Mouse (Mus musculus) lung, postnatal 0 days (tissue): Measurements from ENCODE around the gene Syt8. TPM values are rescaled to one million over a fixed set of nuclear protein-coding genes. Genes with fewer than 3 reads are reported as not detected.

Experiments
- ATAC-seq: fragments of 200-750 bp; cut with Nextera tagmentation; 2 replicates; pipeline ENCODE4 v1.8.0; 2017; ENCODE audit warnings: moderate library complexity
- DNase-seq: peaks from one replicate; pipeline ENCODE4 v3.0.0-alpha.2; 2016; ENCODE audit warnings: low spot score
- H3K27ac ChIP-seq: fragments of 300-500 bp; sonication (generic); 2 replicates; pipeline ENCODE4 v1.5.1; 2014; ENCODE audit warnings: antibody characterized with exemption, mild to moderate bottlenecking, low read length, mixed read lengths
- H3K27me3 ChIP-seq: fragments of 300-500 bp; sonication (generic); replicated peaks from 2 replicates; pipeline ENCODE4 v1.6.1; 2014; ENCODE audit warnings: low read length, mixed read lengths; ENCODE audit not compliant: insufficient read depth
- H3K36me3 ChIP-seq: fragments of 300-500 bp; sonication (generic); 2 replicates; pipeline ENCODE4 v1.6.1; 2014; ENCODE audit warnings: low read length, mixed read lengths; ENCODE audit not compliant: insufficient read depth
- H3K4me1 ChIP-seq: fragments of 300-500 bp; sonication (generic); 2 replicates; pipeline ENCODE4 v1.6.1; 2014; ENCODE audit warnings: antibody characterized with exemption, low read depth, low read length, mixed read lengths; ENCODE audit not compliant: insufficient read depth
- H3K4me2 ChIP-seq: fragments of 300-500 bp; sonication (generic); replicated peaks from 2 replicates; pipeline ENCODE4 v1.6.1; 2014; ENCODE audit warnings: low read depth, mild to moderate bottlenecking, low read length, moderate library complexity, mixed read lengths
- H3K4me3 ChIP-seq: fragments of 300-500 bp; sonication (generic); 2 replicates; pipeline ENCODE4 v1.5.1; 2014; ENCODE audit warnings: low read depth, low read length
- H3K9ac ChIP-seq: fragments of 300-500 bp; sonication (generic); replicated peaks from 2 replicates; pipeline ENCODE4 v1.6.1; 2014; ENCODE audit warnings: low read depth, mild to moderate bottlenecking
- H3K9me3 ChIP-seq: fragments of 300-500 bp; sonication (generic); 2 replicates; pipeline ENCODE4 v1.6.1; 2016; ENCODE audit warnings: low read length, mixed read lengths
- CTCF ChIP-seq: IDR thresholded peaks from 2 replicates; pipeline ENCODE4 v1.5.1; 2016; ENCODE audit warnings: antibody characterized with exemption, mild to moderate bottlenecking
- EP300 ChIP-seq: IDR thresholded peaks from 2 replicates; pipeline ENCODE4 v1.6.1; 2016; ENCODE audit warnings: antibody characterized with exemption, mild to moderate bottlenecking, control low read depth
- WGBS: fragments of 180-500 bp; shearing (Covaris S2); extraction: QIAGEN DNeasy Blood & Tissue Kit; methylation state at CpG from one replicate; pipeline ENCODE4 v1.1.7; 2014; 5-methylcytosine and 5-hydroxymethylcytosine counted together
- polyA plus RNA-seq: library from polyadenylated mRNA; unstranded; fragments of >200 nt; fragmentation: Nextera tagmentation; extraction: Ambion mirVana; gene quantifications from 2 replicates; pipeline ENCODE4 v1.2.1, GENCODE M21; 2015

Syt8 gene
- polyA plus RNA-seq, 1 experiment from 2014 or later: 0.47 TPM

DNA sequence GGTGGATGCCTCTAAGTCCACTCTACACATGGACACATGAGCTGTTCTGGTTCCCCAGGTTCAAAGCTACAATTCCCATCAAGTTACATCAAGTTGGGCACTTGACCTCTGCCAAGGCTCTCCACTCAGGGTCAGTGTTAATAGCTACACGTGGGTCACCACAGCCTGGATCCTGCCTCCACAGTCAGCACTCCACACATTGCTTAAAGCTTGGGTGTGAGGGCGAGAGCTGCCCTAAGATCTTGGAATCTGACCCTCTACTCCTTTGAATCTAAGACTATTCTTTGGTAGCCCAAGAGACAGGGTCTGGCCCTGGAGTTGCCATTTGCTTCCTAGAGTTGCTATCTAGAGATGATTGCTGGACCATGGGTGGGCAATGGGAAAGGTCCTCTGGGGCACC, 45.9 kb upstream of the Syt8 start:
- no peak overlapping the region for H3K4me2 ChIP-seq
- no peak for DNase-seq
- WGBS: 85% methylated on average over 2 of the region's 2 CpGs
- H3K9me3 ChIP-seq: no peaks in the 10 kb centered on the region
- H3K27ac ChIP-seq: peak overlapping the region; percentile 16; the same call in 1 of the 2 replicates
- H3K4me3 ChIP-seq: no peak overlapping the region
- peaks cover 19% of the 10 kb centered on the region for H3K4me1 ChIP-seq
- no peak for TF ChIP-seq EP300
- no peak for TF ChIP-seq CTCF
- H3K9ac ChIP-seq: no peak overlapping the region
- H3K27me3 ChIP-seq: no peaks in the 10 kb centered on the region
- peaks cover 13% of the 10 kb centered on the region for H3K36me3 ChIP-seq
- no peak for ATAC-seq

DNA sequence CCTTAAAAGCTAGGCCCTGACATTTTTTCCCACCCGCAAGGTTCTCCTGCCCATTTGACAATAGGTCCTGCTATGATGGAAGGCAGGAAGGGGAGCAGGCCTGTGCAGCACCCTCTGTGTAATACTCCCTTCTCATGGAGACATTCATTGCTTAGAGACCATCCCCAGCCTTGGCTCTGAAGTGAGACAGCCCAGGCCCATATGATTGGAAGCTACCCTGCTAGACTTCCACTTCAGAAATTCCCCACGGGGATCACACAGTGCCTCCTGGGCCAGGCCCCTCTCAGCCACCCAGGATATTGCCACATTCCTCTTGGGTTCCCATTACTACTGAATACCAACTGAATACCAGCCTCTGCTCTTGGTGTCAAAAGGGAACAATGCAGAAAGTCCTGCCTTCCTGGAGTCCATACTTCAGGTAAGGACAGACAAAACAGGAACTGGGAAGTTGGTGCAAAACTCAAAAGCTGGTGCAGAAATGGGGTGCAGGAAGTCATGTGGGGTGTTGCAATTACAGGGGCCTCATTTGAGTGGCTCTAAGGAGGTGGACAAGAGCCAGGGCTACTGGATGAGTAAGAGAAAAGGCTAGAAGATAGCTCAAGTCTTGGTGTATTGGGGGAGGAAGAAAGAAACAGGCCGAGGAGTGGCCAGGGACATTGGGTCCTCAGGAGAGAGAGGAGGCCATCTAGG, 44.5 kb upstream of the Syt8 start:
- H3K36me3 ChIP-seq: 0 out of 2 replicates have a peak, but pooled peaks cover 1% of the 10 kb centered on the region
- no peak overlapping the region for H3K9ac ChIP-seq
- peaks cover 19% of the 10 kb centered on the region for H3K4me1 ChIP-seq
- H3K27me3 ChIP-seq: no peaks in the 10 kb centered on the region
- no peak for ATAC-seq
- H3K27ac ChIP-seq: no peak overlapping the region
- no peaks in the 10 kb centered on the region for H3K9me3 ChIP-seq
- 73% methylated on average over 3 of the region's 3 CpGs for WGBS
- DNase-seq: peak; percentile 36
- TF ChIP-seq EP300 (no peak), CTCF (no peak)
- no peak overlapping the region for H3K4me2 ChIP-seq
- no peak overlapping the region for H3K4me3 ChIP-seq

DNA sequence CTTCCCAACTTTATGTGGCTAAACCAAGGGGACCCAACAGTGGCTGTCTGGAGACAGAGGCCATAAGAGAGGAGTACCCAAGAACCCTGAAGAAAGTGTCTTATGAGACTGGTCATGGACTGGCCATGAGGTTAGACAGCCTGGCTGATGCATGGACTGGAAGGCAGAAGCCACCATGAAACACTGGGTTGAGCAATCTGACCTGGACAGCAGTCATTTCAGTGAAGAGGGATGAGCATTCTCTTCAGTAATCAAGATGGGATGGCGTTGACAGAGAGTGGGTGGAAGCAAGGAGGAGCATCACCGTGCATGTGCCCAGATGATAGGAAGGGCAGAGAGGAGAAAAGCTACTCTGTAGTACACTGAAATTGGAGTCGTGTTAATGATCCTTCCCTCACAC, 43.5 kb upstream of the Syt8 start:
- Histone ChIP-seq H3K36me3 (no peaks in the 10 kb centered on the region), H3K27ac (no peak overlapping the region), H3K9ac (no peak overlapping the region), H3K27me3 (no peaks in the 10 kb centered on the region), H3K4me3 (no peak overlapping the region), H3K9me3 (no peaks in the 10 kb centered on the region), H3K4me2 (no peak overlapping the region), H3K4me1 (peaks cover 15% of the 10 kb centered on the region)
- no peak for DNase-seq
- ATAC-seq: no peak
- TF ChIP-seq CTCF: no peak
- TF ChIP-seq EP300: no peak
- WGBS: 76% methylated on average over 3 of the region's 3 CpGs

DNA sequence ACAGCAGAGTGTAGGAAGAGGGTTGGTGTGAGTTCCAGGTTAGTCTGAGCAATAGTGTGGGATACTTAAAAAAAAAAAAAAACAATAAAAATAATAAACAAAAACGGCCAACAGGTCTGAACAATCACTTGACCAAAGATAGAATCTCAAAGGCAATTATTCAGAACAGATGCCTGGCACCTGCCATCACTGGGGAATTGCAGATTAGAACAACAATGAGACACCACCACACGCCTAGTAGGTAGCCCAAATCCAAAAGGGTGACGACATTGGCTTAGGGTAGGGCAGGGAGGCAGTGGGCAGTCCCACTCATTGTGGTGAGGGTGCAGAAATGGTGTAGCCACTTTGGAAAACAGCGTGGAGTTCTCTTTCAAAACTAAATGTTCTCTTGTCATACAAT, 43.0 kb upstream of the Syt8 start:
- Histone ChIP-seq H3K36me3 (no peaks in the 10 kb centered on the region), H3K4me2 (no peak overlapping the region), H3K9ac (no peak overlapping the region), H3K27me3 (no peaks in the 10 kb centered on the region), H3K27ac (no peak overlapping the region), H3K9me3 (no peaks in the 10 kb centered on the region), H3K4me3 (no peak overlapping the region), H3K4me1 (peaks cover 10% of the 10 kb centered on the region; the same call in 1 of the 2 replicates)
- TF ChIP-seq CTCF (no peak), EP300 (no peak)
- WGBS: 57% methylated on average over 4 of the region's 4 CpGs
- DNase-seq (no peak), ATAC-seq (no peak)

DNA sequence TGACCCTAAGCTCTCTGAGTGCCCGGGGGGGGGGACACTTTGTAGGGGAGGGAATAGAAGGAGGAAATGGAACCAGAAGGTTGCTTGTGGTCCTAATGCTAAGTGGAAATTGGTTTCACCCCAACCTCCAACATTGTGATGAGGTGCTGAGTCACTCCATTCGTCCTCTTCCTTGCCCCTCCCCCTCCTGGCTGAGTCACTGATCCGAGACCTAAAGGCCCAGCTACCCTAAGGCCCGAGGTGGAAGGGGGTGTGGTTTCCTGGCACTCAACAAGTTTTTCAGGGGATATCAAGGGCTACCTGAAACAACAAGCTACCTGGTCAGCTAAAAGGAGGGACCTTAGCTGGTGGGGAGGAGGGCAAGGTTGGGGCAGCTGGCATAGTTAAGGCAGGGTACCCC, 41.5 kb upstream of the Syt8 start:
- peak; percentile 52 for DNase-seq
- Histone ChIP-seq H3K9me3 (no peaks in the 10 kb centered on the region), H3K9ac (no peak overlapping the region), H3K4me2 (no peak overlapping the region), H3K27me3 (no peaks in the 10 kb centered on the region), H3K4me1 (peaks cover 5% of the 10 kb centered on the region; the same call in 1 of the 2 replicates), H3K4me3 (no peak overlapping the region), H3K27ac (peak overlapping the region; percentile 14; the same call in 1 of the 2 replicates), H3K36me3 (no peaks in the 10 kb centered on the region)
- ATAC-seq: peak; percentile 48
- WGBS: 33% methylated on average over 4 of the region's 4 CpGs
- TF ChIP-seq EP300 (no peak), CTCF (no peak)

DNA sequence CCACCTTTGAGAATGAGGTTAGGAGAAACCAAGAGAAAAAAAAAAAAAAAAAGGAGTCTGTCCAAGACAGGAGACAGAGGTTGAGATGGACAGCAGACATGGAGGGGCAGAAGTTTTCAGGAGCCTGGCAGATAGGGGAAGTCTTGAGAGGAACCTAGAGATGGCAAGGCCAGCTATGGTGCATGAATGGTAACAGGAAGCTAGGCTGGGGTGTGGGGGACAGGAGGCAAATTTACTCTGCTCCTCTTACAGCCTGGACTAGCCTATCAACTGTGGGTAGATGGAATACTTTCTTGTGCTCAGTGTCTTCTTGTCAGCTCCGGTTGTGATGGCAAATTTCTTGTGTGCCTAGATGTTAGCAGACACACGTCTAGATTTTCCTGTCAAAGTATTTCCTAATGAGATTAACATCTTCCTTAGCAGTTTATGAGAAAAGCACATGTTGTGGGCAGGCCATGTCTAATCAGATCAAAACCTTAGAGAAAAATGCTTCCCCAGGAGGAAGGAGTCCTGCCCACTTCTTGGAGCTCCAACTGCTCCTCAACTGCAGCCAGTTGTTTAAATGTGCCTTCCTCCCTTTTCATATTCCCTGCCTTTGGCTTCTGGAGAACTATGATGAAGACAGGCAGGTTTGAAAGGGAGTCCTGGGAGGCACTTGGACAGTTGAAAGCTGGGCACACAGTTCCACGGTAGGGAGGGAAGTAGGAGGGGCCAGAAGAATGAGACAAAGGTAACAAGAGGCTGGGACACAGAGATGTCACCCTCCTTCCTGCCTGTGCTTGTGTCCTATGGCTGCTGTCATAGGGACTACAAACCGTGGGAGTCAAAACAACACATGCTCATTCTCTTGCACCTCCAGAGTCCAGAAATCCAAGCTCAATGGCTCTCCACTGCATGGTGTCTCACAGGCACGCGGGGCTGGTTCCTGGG, 40.1 kb upstream of the Syt8 start:
- TF ChIP-seq CTCF (no peak), EP300 (no peak)
- 65% methylated on average over 6 of the region's 6 CpGs for WGBS

More for the DNA sequence above, 40.1 kb upstream of the Syt8 start:
- ATAC-seq (no peak), DNase-seq (no peak)
- no peaks in the 10 kb centered on the region for H3K9me3 ChIP-seq
- H3K27ac ChIP-seq: 0 out of 2 replicates have a peak overlapping the region, but pooled peaks have one; percentile 20
- no peaks in the 10 kb centered on the region for H3K36me3 ChIP-seq
- H3K9ac ChIP-seq: no peak overlapping the region
- H3K4me3 ChIP-seq: no peak overlapping the region
- peaks cover 5% of the 10 kb centered on the region; the same call in 1 of the 2 replicates for H3K4me1 ChIP-seq
- H3K27me3 ChIP-seq: no peaks in the 10 kb centered on the region
- H3K4me2 ChIP-seq: no peak overlapping the region
